Mouse (Mus musculus): Measurements from ENCODE around the gene Sh2d5.

Gene Sh2d5

GRCm38 (mm10) chr4:138250088-138250960, at the start of gene Sh2d5, which contains the start of gene Kif17:
Gene Sh2d5 (plus strand): TSS chr4:138250403.
Gene Kif17 (plus strand): TSS chr4:138250435.
- peak; percentile 74 to 89 for DNase-seq

GRCm38 (mm10) chr4:138200769-138201168, 49.4 kb upstream of the Sh2d5 start:
- DNase-seq, result no peak

GRCm38 (mm10) chr4:138201696-138202095, 48.5 kb upstream of the Sh2d5 start:
- DNase-seq, result no peak

GRCm38 (mm10) chr4:138210116-138210515, 40.1 kb upstream of the Sh2d5 start:
- DNase-seq, result no peak

DNA sequence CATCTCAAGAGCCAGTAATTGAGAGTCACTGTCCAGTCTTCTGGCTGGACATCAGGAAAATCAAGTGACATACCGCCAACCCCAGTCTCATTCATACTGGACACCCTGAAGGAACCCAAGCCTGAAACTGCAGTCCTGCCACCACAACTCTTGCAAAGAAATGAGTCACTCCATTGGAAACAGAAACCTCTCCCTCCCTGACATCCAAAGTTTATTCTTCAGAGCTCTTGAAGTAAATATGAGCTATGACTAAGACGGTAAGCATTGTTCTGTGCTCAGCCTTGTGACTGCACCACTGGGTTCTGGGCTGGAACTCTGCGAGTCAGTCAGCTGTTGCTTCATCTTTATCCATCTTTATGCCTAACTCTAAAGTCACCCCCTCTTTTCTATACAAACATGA, 36.3 kb upstream of the Sh2d5 start:
- no peak for DNase-seq

DNA sequence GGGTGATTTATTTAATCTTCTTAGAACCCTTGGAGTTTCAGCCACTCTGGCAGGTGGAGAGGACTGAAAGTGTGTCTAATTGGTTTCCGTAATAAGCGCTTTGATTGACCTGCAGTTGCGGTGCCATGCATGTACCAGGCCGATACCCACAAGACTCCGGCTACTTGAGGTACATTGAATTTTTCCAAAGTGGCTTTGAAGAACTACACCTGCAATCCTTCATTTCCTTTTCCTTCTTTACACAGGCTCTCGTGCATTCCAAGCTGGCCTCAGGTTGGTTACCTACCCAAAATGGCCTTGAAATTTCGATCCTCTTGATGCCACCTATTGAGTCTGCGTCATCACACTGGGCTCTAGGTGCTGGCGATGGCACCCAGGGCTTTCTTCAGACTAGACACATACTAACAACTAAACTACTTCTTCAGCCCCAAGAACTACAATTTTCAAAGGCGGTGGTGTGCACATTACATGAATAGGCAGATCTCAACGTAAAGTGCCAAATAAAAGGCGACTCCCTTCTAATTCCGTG, 34.5 kb upstream of the Sh2d5 start:
- no peak for DNase-seq

DNA sequence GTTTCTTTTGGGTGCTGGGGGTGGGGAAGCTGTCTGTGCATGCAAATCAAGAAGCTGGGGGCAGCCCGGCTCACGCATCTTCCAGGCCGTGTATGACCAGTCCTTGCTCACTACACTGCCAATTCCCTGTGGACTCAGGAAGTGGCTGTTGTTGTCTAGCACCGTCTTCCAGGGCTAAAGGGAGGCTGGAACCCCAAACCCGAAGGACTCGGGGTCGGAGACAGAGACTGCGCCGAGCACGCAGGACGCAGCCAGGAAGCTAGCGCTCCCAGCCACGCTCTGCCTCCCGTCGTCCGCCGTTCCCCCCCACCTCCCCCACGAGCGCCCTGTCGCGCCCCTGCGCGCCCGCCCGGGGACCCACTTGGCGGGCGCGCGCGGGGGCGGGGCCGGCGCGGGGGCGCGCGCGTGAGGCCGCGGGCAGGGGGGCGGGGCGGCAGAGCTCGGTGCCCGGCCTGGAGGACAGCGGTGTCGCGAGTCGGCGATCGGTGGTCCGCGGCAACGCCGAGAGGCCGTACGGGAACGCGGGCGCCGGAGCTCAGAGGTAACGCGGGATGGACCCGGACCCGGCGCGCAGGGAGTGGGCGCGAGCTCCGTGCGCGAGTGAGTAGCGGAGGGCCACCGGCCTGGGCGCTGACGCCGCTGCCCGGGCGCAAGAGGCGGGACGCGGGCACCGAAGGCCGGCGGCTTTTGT, 33.9 kb upstream of the Sh2d5 start, which contains the start of gene Hp1bp3:
Gene Hp1bp3 (plus strand): TSS at position 97 of the 691 bp plus-strand sequence.
- DNase-seq, result peak; percentile 77 to 90

GRCm38 (mm10) chr4:138216891-138217392, 33.3 kb upstream of the Sh2d5 start:
- peak; percentile 98 to 99 for DNase-seq

DNA sequence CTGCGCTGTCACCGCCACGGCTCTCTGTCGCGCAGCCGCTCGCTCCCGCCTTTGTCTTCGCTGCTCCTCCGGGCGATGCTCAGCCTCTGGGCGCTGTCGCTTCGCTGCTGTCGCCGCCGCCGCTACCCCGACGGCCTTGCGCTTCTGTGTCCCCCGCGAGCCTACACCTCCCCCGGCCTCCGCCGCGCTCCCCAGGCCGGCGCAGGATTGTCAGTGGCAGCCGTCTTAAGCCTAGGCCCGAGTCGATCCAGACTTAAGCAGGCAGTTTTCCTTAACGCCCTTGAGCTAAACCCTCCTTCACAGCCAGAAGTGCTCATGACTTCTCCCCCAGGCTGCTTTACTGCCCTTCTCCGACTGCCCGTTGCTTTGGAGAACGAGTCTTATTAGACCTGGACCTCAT, 32.8 kb upstream of the Sh2d5 start:
- DNase-seq, result peak in 1 of 2 experiments; percentile 18

DNA sequence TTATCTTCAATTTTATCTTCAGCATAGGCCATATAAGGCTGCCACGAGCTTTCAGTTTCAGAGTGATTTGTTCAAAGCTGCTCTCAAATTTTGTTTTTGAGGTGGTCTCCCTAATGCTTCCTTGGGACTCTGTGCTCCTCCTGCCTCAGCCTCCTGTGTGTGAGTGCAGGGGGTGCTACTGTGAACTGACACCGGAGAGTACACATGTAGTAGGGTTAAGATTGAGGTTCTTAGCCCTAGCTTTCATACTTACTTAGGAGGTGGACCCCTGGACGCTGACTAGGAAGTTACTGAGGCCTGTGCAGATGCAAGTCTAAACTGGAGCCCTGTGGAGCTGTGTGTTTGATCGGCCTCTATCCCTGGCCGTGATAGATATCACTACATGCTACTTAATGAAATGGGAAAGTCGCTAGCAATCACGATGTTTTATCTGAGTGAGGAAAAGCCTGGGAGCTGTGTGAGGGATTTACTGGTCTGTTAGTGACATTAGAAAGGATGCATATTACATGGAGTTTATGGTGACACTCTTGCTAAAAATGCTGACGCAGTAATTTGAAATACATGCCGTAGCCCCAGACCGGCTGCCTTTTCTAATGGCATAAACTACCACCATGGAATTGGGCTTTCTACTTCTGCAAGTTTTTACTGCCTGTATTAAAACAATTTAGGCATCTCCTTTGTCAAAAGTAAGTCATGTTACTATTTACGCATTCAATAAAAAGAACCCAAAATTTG, 32.1 kb upstream of the Sh2d5 start:
- no peak for DNase-seq

DNA sequence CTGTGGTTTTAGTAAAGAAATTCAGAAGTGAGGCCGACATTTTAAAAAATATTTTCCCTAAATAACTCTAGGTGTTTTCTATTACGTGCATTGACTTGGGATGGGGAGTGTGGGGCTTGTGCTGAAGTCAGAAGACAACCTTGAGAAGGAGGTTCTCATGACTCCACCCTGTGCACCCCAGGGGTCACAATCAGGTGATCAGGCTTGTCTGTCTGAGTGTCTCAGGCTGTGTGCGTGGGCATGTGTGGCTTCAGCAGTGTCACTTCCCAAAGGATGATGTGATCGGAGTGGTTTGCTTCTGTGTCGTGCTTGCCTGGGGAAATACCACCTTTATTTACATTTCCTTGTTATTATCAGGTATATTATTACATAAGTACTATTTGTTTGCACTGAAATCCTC, 30.9 kb upstream of the Sh2d5 start:
- peak in 1 of 2 experiments; percentile 13 for DNase-seq

GRCm38 (mm10) chr4:138220761-138221160, 29.4 kb upstream of the Sh2d5 start:
- DNase-seq, result no peak

GRCm38 (mm10) chr4:138221406-138221805, 28.8 kb upstream of the Sh2d5 start:
- DNase-seq, result no peak

DNA sequence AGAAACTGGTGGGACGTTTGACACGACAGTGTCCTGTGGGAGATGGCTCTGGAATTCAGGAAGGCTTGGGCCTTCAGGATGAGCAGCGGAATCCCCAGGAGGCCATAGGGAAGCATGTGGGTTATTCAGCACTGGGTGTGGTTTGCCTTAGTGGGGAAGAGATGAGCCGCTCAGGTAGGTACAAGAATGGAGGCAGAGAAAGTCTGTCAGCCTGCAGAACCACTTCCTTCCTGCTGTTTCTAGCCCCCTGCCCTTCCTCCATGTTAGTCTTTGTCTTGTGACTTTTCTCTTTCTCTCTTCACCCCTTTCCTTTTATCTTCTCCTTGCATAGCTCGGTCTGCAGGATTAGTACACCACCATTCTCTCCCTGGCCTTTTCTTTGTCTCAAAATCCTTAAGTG, 27.8 kb upstream of the Sh2d5 start:
- DNase-seq, result no peak

DNA sequence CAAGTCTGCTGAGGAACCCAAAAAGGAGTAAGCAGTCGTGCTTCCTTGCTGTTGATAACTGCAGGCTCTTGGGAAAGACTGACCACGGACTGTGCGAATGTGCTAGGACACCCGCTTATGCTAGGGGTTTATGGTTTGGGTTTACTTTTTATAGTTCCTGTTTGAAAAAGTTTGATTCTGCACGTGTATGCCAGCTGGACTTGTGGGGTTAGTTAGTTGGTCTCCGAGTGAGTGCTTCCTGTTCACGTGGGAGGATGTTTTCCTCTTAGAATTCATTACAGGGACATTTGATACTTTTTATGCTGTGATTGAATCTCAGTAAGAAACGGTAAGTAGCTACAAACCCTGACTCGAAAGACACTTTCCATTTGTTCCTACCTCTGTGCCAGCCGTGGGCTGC, 26.6 kb upstream of the Sh2d5 start:
- no peak for DNase-seq

DNA sequence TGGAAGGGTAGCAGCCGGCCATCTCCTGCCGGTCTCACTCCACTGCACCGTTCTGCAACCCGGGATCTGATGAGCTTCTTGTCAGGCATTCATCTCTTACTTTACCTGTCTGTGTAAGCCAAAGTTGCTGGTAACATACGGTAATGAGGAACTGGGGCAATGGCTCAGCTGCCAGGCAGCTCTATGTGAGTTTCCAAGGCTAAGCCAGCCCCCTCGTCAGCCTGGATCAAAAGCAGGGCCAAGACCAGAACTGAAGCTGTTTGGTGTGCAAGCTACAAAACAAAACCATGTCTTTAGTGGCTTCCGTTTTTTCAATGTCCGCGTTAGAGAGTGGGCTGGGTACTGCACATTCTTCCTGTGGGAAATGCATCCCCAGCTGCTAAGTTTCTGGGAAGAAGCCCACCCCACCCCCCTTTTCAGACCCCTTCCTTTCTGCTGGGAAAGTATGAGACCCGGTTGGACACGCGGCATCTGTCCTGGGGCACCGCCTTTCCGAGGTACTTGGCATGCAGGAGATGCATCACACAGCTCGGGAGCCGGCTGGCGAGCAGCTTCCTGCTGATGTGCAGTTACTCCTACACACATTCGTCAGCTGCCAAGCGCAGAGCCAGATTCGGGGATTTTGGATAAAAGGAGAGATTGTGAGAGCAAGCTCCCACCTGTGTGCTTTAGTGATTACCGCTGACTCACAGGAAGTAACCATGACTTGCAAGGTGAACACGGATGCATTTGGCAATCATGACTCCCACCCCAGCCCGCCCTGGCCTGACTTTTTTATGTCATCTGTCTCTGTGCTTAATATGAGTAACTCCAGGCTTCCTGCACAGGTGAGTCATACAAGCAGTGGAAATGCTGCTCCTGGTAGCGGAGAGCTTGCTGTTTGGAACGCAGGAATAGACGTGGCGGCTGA, 3.2 kb upstream of the Sh2d5 start:
- no peak for DNase-seq

- peak; percentile 11 to 52 for DNase-seq
Measured at GRCm38 (mm10) chr4:138251819-138252218, 1.6 kb downstream of the Sh2d5 start.

DNA sequence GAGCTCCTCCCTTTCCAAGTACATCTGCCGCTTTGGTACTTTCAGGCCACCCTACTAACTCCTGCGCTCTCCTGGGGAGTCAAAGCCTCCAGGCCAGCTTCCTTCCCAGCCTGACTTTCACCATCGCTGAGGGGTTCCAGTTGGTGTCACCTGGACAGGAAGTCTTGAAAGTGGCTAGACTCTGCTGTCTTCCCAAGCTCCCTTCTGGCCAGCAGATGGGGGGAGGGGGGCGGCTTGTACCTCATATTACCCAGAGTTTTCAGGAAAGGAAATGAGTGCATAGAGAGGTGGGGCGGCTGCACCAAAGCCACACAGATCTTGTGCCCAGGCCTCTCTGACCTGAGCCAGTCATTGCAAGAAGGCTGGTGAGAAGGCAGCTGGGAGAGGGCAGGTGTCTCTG, 2.0 kb downstream of the Sh2d5 start:
- no peak for DNase-seq

DNA sequence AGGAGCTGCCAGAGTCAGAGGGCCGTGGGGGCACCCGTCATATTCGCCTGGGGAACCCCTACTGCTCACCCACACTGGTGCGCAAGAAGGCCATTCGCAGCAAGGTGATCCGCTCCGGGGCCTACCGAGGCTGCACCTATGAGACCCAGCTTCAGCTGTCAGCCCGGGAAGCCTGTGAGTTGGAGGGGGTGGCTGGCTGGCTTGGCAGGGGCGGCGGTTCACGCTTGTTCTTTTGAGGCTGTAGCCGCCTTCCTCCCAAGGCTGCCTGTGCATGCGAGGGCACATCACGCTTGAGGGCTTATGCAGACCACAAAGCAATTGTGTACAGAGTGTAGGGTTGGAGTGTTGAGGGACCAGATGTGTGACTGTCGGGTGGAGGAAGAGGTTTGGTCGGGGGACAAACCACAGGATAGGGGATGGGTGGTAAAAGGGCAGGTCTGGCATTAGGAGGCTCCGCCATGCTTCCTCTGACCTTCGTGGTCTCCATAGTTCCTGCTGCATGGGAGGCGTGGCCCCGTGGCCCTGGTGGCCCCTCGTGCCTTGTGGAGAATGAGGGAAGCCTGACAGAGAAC, 7.0 kb downstream of the Sh2d5 start:
- DNase-seq, result no peak

GRCm38 (mm10) chr4:138258663-138259062, 8.5 kb downstream of the Sh2d5 start:
- DNase-seq, result no peak

GRCm38 (mm10) chr4:138259482-138259881, 9.3 kb downstream of the Sh2d5 start:
- no peak for DNase-seq
